Mouse (Mus musculus) heart, embryonic 13.5 days (tissue): Measurements from ENCODE around the gene Sec16b. TPM values are rescaled to one million over a fixed set of nuclear protein-coding genes. Genes with fewer than 3 reads are reported as not detected.

Experiments
- ATAC-seq: fragments of 200-750 bp; cut with Nextera tagmentation; 2 replicates; pipeline ENCODE4 v1.8.0; 2017; ENCODE audit warnings: moderate TSS enrichment; ENCODE audit not compliant: insufficient number of reproducible peaks, low FRiP score, low TSS enrichment; ENCODE audit errors: extremely low read depth
- H3K27ac ChIP-seq: fragments of 300-500 bp; sonication (generic); replicated peaks from 2 replicates; pipeline ENCODE4 v1.5.1; 2015; ENCODE audit warnings: moderate library complexity, mild to moderate bottlenecking, inconsistent platforms
- H3K27me3 ChIP-seq: fragments of 300-500 bp; sonication (generic); replicated peaks from 2 replicates; pipeline ENCODE4 v1.6.1; 2015; ENCODE audit warnings: mild to moderate bottlenecking, inconsistent platforms
- H3K36me3 ChIP-seq: fragments of 300-500 bp; sonication (generic); 2 replicates; pipeline ENCODE4 v1.6.1; 2015; ENCODE audit warnings: mild to moderate bottlenecking, inconsistent platforms
- H3K4me1 ChIP-seq: fragments of 300-500 bp; sonication (generic); 2 replicates; pipeline ENCODE4 v1.6.1; 2015; ENCODE audit warnings: inconsistent platforms
- H3K4me2 ChIP-seq: fragments of 300-500 bp; sonication (generic); 2 replicates; pipeline ENCODE4 v1.6.1; 2015; ENCODE audit warnings: inconsistent platforms, mild to moderate bottlenecking, moderate library complexity
- H3K4me3 ChIP-seq: fragments of 300-500 bp; sonication (generic); 2 replicates; pipeline ENCODE4 v1.5.1; 2015; ENCODE audit warnings: moderate library complexity, mild to moderate bottlenecking, inconsistent platforms
- H3K9ac ChIP-seq: fragments of 300-500 bp; sonication (generic); 2 replicates; pipeline ENCODE4 v1.6.1; 2015; ENCODE audit warnings: inconsistent platforms, mild to moderate bottlenecking, moderate library complexity
- H3K9me3 ChIP-seq: fragments of 300-500 bp; sonication (generic); 2 replicates; pipeline ENCODE4 v1.6.1; 2016; ENCODE audit warnings: inconsistent platforms
- WGBS: fragments of 180-500 bp; shearing (Covaris S2); methylation state at CpG from one replicate; pipeline ENCODE4 v1.1.7; 2015; ENCODE audit warnings: mixed read lengths; 5-methylcytosine and 5-hydroxymethylcytosine counted together
- polyA plus RNA-seq: library from polyadenylated mRNA; unstranded; fragments of >200 nt; fragmentation: Nextera tagmentation; extraction: Ambion mirVana; gene quantifications from 2 replicates; pipeline ENCODE4 v1.2.1, GENCODE M21; 2015

The Sec16b gene
- polyA plus RNA-seq, 1 experiment from 2014 or later: 1.2 TPM

DNA sequence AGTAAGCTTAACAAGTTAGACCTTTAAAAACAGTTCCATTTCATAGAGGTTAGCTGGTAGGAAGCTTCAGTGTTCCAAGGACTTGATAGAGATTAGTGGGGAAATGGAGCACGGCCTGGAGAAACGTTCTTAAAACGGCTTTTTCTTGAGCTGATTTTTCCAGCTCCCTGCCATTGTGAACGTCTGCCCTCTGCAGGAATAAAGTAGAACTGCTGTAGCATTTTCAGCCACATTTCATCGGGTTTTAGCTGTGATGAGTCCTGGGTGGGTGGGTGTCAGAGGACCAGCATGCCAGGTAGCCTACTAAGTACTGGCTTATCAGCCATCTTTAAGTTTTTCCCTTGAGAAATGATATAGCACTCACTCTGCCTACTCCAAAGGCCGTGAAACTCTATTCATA is 29.9 kb downstream of the Sec16b start:
- Histone ChIP-seq H3K4me1 (peaks cover 4% of the 10 kb centered on the region; the same call in 1 of the 2 replicates), H3K4me3 (no peak overlapping the region), H3K27me3 (peaks cover 10% of the 10 kb centered on the region; the same call in 1 of the 2 replicates), H3K36me3 (no peaks in the 10 kb centered on the region), H3K4me2 (peak overlapping the region; percentile 20), H3K9ac (no peak overlapping the region), H3K9me3 (no peaks in the 10 kb centered on the region), H3K27ac (no peak overlapping the region)
- WGBS: 8% methylated on average over 6 of the region's 6 CpGs
- no peak for ATAC-seq

DNA sequence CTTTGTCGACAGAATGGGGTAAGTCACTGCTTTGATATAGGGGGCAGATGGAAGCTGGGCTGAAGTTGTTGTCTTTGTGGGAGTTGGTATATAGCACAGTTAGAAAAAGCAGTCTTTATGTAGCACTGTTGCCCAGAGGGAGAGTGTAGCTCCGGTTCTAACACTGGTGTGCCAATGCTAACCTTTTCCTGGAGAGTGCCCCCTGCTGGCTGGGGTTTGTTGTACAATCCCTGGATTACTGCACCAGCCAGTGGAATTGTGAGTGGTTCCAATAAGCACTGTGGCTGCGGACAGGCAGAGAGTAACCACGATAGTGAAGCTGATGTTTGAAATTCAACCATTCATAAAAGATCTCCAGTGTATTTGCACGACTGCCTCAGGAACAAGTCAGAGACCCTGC is 31.1 kb downstream of the Sec16b start:
- ATAC-seq: no peak
- H3K4me3 ChIP-seq: no peak overlapping the region
- H3K36me3 ChIP-seq: no peaks in the 10 kb centered on the region
- H3K4me1 ChIP-seq: peaks cover 4% of the 10 kb centered on the region; the same call in 1 of the 2 replicates
- no peak overlapping the region for H3K27ac ChIP-seq
- H3K9me3 ChIP-seq: no peaks in the 10 kb centered on the region
- no peak overlapping the region for H3K4me2 ChIP-seq
- peaks cover 10% of the 10 kb centered on the region; the same call in 1 of the 2 replicates for H3K27me3 ChIP-seq
- no peak overlapping the region for H3K9ac ChIP-seq
- WGBS: 73% methylated on average over 5 of the region's 5 CpGs

DNA sequence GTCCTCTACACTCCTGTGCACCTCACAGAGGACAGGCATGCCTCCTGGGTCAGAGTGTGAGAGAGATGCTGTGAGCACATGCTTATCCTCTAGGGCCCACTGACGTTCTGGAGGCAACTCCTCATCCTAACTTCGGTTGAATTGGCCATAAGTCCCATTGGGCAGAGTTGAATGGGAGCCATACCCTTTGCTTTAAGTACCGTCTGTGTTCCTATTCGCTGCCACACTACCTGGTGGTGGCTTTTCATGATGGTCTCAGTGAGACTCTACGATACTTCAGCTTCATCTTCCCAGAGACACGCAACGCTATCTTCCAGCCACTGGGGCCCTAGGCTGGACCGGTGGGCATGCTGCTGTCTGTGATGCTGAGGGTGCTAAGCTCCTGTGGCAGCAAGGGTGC is 38.5 kb downstream of the Sec16b start:
- ATAC-seq: no peak
- no peaks in the 10 kb centered on the region for H3K36me3 ChIP-seq

DNA sequence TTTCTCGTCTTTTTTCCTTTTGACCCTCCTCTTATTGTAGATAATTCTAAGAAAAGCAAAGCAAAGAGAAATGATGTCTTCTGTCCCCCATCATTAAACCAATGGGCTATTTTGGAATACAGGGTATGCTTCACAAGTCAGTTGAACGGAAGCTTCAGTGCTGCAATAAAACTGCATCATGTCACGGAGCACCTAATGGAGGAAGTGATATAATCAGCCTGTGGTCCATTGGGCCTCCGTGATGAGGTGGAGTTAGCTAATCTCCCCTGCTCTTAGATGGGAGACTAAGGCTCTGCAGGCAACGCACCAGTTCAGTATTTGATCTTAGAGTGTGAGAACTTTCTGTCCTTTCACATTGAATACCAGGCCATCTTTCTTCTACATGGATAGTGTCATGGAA is 41.1 kb downstream of the Sec16b start:
- Histone ChIP-seq H3K36me3 (0 out of 2 replicates have a peak, but pooled peaks cover 4% of the 10 kb centered on the region), H3K9me3 (no peaks in the 10 kb centered on the region), H3K27me3 (no peaks in the 10 kb centered on the region; the same call in 1 of the 2 replicates), H3K9ac (no peak overlapping the region), H3K4me3 (no peak overlapping the region), H3K4me1 (no peaks in the 10 kb centered on the region), H3K4me2 (no peak overlapping the region), H3K27ac (no peak overlapping the region)
- WGBS: 59% methylated on average over 5 of the region's 5 CpGs
- no peak for ATAC-seq

More for the DNA sequence above, 38.5 kb downstream of the Sec16b start:
- no peaks in the 10 kb centered on the region for H3K4me1 ChIP-seq
- H3K4me3 ChIP-seq: no peak overlapping the region
- no peak overlapping the region for H3K27ac ChIP-seq
- 86% methylated on average over 8 of the region's 8 CpGs for WGBS
- H3K4me2 ChIP-seq: no peak overlapping the region
- H3K9ac ChIP-seq: no peak overlapping the region
- no peaks in the 10 kb centered on the region for H3K9me3 ChIP-seq
- no peaks in the 10 kb centered on the region; the same call in 1 of the 2 replicates for H3K27me3 ChIP-seq

DNA sequence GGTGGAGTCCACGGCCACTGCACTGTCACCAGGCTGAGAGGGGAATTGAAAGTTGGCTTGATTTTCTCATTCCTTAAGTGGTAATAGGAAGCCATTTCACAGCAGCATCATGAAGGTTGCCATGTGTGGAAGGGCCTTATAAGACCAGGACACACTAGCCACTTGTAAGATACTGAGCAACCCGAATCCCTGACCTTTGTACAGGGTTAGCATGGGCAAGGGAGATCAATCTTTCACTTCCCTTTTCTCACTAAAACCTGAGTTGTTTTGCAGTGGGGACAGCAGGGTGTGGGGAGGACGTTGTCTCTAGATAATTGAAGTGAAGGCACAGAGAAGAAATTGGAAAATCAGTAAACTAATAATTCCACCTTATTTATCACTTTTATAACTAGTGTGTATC is 43.2 kb downstream of the Sec16b start:
- Histone ChIP-seq H3K36me3 (0 out of 2 replicates have a peak, but pooled peaks cover 4% of the 10 kb centered on the region), H3K4me3 (no peak overlapping the region), H3K9me3 (no peaks in the 10 kb centered on the region), H3K27ac (no peak overlapping the region), H3K4me1 (peaks cover 4% of the 10 kb centered on the region), H3K27me3 (peaks cover 13% of the 10 kb centered on the region), H3K4me2 (no peak overlapping the region), H3K9ac (no peak overlapping the region)
- ATAC-seq: no peak
- WGBS: 52% methylated on average over 3 of the region's 3 CpGs

DNA sequence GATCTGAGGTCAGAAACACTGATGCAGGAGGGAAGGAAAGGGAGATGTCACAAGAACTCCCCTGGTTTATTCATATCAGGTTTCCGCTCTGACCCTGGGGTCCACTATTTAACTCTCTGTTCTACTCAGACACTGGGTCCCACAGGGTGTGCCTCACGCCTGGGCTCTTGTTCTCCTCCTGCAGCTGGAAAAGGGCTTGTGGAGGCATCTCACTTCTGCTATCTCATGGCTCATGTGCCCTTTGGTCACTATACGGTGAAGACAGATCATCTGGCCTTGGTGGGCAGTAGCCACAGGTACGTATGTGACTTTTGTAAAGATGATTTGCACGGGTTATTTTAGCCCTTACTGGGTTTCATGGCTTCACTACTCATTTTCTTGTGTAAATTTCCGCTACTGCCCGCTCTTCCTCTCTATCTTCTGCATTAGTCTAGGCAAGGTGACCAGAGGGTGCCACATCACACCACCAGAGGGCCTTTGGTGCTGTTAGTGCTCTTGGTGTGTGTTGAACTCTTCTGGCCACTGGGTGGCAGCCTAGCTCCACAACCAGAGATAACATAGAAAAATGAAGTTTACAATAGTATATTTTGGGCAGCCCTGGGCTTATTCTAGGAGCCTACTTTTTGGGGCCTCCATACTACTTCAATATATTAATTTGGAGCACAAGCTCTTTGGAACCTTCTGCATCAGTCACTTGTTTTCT is 46.4 kb downstream of the Sec16b start:
- 55% methylated on average over 7 of the region's 7 CpGs for WGBS
- Histone ChIP-seq H3K36me3 (0 out of 2 replicates have a peak, but pooled peaks cover 4% of the 10 kb centered on the region), H3K9me3 (no peaks in the 10 kb centered on the region), H3K4me2 (no peak overlapping the region), H3K4me3 (no peak overlapping the region), H3K9ac (no peak overlapping the region), H3K27me3 (peaks cover 33% of the 10 kb centered on the region), H3K27ac (no peak overlapping the region), H3K4me1 (peaks cover 9% of the 10 kb centered on the region)
- no peak for ATAC-seq

DNA sequence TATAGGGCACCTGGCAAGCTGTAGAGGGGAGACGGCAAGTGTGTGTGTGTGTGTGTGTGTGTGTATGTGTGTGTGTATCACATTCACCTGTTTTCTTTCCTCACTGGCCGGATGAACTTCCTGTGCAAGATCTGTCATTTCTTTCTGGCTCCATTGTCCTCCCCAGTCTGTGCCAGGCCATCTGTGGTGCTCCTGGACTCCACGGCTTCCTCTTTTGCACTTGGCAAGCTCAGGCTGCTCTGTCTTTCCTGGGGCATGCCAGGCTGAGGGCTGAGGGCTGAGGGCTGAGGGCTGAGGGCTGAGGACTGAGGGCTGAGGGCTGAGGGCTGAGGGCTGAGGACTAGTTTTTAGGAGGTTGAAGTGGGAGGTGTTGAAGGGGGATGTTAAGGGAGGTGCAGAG is 47.6 kb downstream of the Sec16b start:
- Histone ChIP-seq H3K4me2 (peak overlapping the region; percentile 62), H3K4me1 (peaks cover 9% of the 10 kb centered on the region)
- ATAC-seq: no peak

DNA sequence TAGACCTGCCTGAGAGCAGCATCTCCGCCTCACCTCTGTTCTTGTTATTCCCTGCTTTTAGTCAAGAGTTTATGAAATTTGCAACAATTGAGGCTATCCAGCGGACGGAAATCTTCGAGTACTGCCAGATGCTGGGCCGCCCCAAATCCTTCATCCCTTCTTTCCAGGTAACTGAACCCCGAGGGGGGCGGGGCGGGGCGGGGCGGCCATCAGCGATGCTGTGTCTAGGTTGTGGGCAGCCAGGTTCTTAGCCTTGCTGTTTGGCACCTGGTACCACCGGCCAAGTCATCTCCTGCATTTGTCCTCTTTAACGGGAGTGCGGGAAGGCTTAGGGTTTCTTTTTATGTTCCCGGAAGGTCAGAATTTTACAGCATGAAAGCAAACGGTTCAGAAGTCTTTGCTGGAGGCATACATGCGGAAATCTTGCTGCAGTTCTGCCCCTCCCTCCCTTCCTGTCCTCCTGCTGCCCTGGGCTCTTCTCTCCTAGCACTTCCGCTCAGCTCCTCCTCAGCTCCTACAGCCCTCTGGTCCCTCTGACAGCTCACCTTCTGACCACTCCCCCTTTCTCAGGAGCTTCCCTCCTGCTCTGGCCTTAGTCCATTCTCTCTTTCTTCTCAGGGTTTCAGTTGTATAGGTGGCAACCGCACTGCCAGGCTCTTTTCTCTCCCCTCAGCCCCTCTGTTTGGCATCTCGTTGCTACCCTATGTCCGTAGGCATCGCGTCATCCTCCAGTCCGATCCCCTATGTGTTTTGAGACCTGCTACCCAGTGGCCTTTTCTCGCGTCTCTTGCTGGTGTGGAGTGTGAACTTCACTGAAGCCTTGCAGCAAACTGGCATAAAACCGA is 48.4 kb downstream of the Sec16b start:
- no peaks in the 10 kb centered on the region for H3K9me3 ChIP-seq
- H3K27ac ChIP-seq: no peak overlapping the region
- peaks cover 40% of the 10 kb centered on the region for H3K27me3 ChIP-seq
- 21% methylated on average over 27 of the region's 27 CpGs for WGBS
- peaks cover 9% of the 10 kb centered on the region for H3K4me1 ChIP-seq
- no peak for ATAC-seq
- H3K36me3 ChIP-seq: 0 out of 2 replicates have a peak, but pooled peaks cover 4% of the 10 kb centered on the region
- H3K9ac ChIP-seq: peak overlapping the region; percentile 0
- H3K4me2 ChIP-seq: peak overlapping the region; percentile 62
- peak overlapping the region; percentile 33 for H3K4me3 ChIP-seq

More for the DNA sequence above, 47.6 kb downstream of the Sec16b start:
- no peak overlapping the region for H3K27ac ChIP-seq
- 0 out of 2 replicates have a peak, but pooled peaks cover 4% of the 10 kb centered on the region for H3K36me3 ChIP-seq
- no peak overlapping the region; the same call in 1 of the 2 replicates for H3K9ac ChIP-seq
- peaks cover 38% of the 10 kb centered on the region for H3K27me3 ChIP-seq
- no peaks in the 10 kb centered on the region for H3K9me3 ChIP-seq
- WGBS: 39% methylated on average over 3 of the region's 3 CpGs
- no peak overlapping the region for H3K4me3 ChIP-seq

DNA sequence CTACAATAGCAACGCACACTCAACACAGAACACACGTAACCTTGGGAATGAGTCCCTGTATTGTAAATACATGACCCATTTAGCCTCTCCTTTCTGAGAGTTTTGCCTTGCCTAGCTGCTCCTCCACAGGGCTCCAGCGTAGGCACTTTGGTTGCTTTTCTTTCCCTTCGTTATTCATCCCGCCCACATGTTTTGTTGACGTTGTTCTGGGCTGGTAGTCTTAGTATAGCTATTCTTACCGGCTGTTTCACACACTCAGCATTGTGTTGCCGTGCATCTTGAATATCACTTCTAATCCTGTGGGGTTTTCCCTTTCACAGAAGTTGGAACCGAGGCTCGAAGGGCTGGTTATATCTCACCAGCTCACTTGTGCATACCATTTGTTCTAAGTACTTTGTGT is 49.2 kb downstream of the Sec16b start:
- no peak overlapping the region for H3K9ac ChIP-seq
- peaks cover 42% of the 10 kb centered on the region for H3K27me3 ChIP-seq
- no peaks in the 10 kb centered on the region for H3K9me3 ChIP-seq
- H3K4me3 ChIP-seq: no peak overlapping the region
- 0 out of 2 replicates have a peak, but pooled peaks cover 4% of the 10 kb centered on the region for H3K36me3 ChIP-seq
- ATAC-seq: no peak
- WGBS: 74% methylated on average over 10 of the region's 10 CpGs
- no peak overlapping the region for H3K4me2 ChIP-seq
- peaks cover 9% of the 10 kb centered on the region for H3K4me1 ChIP-seq
- H3K27ac ChIP-seq: no peak overlapping the region

DNA sequence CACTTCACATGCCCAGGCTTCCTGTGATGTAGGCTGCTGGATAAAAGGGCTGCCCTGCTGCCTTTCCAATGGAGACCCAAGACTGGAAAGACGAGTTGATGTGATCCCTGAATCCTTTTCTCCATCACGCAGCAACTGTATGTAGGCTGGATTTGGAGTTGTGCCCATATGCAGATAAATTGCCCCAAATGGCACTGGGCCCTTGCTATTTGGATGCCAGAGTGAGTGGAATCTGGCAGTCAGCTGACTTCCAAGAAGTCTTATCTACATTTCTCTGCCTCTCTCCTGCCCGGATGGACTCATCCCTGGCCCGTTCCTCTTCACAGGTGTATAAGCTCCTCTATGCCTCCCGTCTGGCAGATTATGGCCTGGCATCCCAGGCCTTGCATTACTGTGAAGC is 49.9 kb downstream of the Sec16b start:
- Histone ChIP-seq H3K9ac (no peak overlapping the region), H3K36me3 (0 out of 2 replicates have a peak, but pooled peaks cover 4% of the 10 kb centered on the region), H3K27me3 (peaks cover 42% of the 10 kb centered on the region), H3K4me3 (no peak overlapping the region), H3K27ac (no peak overlapping the region), H3K4me2 (no peak overlapping the region), H3K9me3 (no peaks in the 10 kb centered on the region), H3K4me1 (peaks cover 9% of the 10 kb centered on the region)
- WGBS: 60% methylated on average over 5 of the region's 5 CpGs
- no peak for ATAC-seq

DNA sequence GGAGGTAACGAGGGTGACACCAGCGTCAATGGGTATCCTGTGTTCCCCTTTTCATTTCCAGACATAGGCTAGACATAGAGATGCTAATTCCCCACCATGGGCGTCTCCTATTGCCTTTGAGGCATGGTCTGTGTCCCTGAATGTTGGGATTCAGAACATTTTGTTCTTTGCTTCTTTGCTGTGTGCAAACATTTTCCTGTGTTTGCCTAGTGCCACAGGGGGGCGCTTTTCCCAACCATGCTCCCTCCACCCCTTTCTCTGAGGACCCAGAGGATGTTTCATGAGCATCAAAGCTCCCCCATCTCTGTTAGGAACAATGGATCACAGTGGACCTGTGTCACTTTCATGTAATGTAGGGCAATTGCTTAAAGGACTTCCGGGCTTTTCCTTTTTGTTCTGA is 51.6 kb downstream of the Sec16b start:
- WGBS: 55% methylated on average over 5 of the region's 5 CpGs
- Histone ChIP-seq H3K27me3 (peaks cover 42% of the 10 kb centered on the region), H3K36me3 (no peaks in the 10 kb centered on the region), H3K9ac (no peak overlapping the region), H3K4me3 (no peak overlapping the region), H3K4me1 (peaks cover 9% of the 10 kb centered on the region), H3K4me2 (no peak overlapping the region), H3K9me3 (no peaks in the 10 kb centered on the region), H3K27ac (no peak overlapping the region)
- ATAC-seq: no peak
